Mouse (Mus musculus): ENCODE measurements around the gene Serinc5.
A peak's percentile ranks its signal among the peaks of the same experiment; 100 is the strongest.
"Not testable (repeated sequence)": the region's sequence is repeated elsewhere in the genome, so short reads cannot be mapped to it uniquely, and the experiment has no call there.

The Serinc5 gene

GRCm38 (mm10) chr13:92668214-92668985 lies 57.5 kb downstream of the Serinc5 start:
- DNase-seq (ENCODE audit: low spot score): peak; percentile 37

- no peak for DNase-seq (ENCODE audit: low spot score)
These were observed 60.8 kb downstream of the Serinc5 start for GRCm38 (mm10) chr13:92671727-92672126.

DNA sequence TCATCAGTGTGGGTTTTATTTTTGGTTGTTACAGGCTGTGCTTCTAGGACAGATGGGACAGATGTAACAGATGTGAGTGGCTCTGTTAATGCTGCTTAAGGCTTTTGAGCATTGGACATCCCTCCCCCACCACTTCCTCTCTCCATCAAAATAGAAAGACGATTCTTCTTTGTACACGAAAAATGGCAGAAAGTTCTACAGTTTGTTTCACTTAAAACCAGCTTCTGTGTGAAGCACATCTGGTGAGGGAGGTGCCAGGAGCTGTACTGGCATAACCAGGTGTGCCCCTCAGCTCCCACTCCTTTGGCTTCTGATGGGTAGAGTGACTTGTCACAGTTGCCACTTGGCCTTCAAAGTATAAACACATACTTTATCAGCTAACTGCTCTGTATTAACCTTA lies 63.8 kb downstream of the Serinc5 start:
- DNase-seq (ENCODE audit: low spot score): no peak

DNA sequence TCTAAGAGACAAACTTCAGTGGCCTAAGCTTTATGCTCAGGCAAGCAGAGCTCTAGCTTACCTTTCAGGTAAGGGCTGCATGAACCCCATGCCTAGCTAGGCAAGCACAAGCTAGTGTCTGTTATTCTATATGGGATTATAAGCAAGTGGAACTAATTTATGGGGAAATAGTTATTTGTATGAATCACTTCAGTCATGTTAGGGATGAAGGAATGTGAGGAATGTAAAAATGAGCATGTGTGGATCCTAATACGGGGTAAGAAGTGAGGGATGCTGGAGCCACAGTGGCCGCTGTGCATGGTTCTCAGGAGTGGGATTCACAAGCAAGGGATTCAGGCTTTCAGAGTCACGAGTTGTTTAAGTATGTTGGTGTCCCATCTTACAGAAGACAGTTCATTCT lies 64.4 kb downstream of the Serinc5 start:
- no peak for DNase-seq (ENCODE audit: low spot score)

GRCm38 (mm10) chr13:92675897-92676584 lies 65.2 kb downstream of the Serinc5 start:
- DNase-seq (ENCODE audit: low spot score): no peak

GRCm38 (mm10) chr13:92677656-92678055 lies 66.8 kb downstream of the Serinc5 start:
- no peak for DNase-seq (ENCODE audit: low spot score)

DNA sequence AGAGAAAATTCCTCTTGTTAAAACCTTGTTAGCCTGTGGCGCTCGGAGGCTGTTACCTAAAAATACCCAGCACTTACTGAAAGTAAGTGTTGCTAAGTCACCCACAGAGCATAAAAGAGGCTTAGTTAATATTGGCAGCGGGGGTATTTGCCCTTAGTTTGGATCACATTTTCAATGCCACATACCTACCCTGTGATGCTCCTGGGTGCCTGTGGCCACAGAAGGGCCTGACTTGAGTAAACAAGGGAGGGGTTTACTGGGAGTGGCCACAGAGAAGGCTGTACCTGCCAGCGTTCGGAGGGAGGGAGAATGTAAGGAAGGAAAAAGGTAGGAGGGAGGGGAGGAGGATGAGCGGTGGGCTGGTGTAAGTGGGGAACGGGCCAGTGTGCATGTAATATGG lies 68.8 kb downstream of the Serinc5 start:
- DNase-seq (ENCODE audit: low spot score): no peak

DNA sequence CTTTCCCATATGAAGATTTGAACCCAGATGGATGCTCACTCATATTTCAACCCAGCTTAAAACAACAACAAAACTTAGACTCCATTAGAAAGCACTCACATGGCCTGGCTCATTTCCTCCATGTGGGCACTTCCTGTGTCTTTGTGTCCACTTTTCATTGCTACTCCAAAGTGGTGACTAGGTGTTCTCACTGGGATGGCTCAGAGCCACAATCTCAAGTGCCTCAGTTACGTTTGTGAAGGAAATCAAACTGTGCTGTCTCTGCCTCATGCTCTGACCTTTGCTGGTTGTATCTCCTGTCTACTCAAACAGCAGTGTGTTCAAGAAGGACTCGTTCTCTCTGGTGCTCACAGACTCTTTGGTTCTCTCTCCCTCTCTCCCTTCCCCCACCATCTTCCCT lies 70.7 kb downstream of the Serinc5 start:
- no peak for DNase-seq (ENCODE audit: low spot score)

- no peak for DNase-seq (ENCODE audit: low spot score)
These were observed 71.9 kb downstream of the Serinc5 start for GRCm38 (mm10) chr13:92682833-92683232.

- no peak for DNase-seq (ENCODE audit: low spot score)
These were observed 72.6 kb downstream of the Serinc5 start for GRCm38 (mm10) chr13:92683464-92683863.

DNA sequence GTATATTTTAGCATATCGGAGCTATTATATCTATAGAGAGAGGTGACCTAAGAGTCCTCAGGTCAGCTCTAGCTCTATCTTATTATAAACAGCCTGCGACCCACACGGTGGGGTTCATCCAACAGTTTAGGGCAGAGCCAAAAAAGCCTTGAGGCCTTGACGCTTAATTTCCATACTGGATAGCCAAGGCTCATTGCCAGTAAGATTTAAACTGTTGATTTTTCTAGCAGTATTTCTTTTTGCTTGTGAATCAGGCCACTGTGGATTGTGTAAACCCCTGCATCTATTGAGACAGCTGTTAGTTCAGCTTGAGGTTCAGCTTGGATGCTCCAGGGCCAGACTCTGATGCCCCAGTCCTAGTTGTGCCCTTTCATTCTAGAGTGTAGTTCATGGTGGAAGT lies 73.4 kb downstream of the Serinc5 start:
- DNase-seq (ENCODE audit: low spot score): no peak

- no peak for DNase-seq (ENCODE audit: low spot score)
These were observed 74.4 kb downstream of the Serinc5 start for GRCm38 (mm10) chr13:92685273-92685672.

DNA sequence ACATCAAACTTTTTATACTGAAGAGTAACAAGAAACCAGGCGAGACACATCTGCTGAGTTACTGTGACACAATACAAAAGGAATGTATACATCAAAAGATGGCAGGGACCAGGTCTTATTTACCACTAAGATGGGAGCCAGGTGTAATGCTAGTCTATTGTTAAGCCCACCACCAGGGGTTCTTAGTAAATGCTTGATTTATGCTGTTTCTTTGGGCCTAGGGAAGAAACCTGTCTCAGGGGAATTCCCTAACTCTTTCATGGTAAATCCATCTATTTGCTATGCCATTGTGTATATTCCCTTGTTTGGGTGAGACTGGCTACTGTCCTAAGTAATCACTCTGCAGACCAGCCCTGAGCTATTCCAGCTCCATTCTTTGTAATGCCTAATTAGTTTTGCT lies 76.3 kb downstream of the Serinc5 start:
- DNase-seq (ENCODE audit: low spot score): not testable (repeated sequence)

- DNase-seq (ENCODE audit: low spot score): no peak
These were observed 78.2 kb downstream of the Serinc5 start for GRCm38 (mm10) chr13:92689061-92689460.

DNA sequence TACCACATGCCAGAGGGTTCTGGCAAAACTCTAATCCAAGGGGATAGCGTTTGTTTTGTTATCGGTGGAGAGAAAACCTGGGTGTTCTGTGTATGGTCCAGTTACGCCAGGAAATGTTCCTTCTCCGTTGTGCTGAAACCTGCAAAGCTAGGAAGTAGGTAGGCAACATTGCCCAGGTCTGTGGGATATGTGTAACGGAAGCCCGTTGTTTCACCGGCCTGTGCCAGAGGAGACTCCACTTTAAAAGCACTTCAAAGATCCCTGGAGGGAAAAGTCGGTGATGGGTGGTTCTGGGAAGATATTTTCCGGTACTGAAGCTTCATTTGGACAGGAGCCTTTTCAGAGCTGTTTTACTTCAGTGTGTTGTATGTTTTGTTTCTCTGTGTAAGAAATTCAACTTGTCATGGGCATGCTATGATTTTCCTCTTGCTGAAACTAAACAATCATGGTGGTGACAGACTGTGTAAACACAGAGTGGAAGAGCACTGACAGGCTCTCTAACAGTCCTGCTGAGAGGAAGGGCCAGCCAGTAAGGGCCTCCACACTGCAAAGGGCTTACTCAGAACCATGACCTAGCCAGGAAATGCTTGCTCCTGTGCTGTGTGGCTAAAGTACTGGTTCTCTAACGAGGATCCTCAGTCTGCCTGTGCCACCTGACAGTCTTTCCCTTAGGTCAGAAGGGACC lies 83.1 kb downstream of the Serinc5 start:
- no peak for DNase-seq (ENCODE audit: low spot score)

DNA sequence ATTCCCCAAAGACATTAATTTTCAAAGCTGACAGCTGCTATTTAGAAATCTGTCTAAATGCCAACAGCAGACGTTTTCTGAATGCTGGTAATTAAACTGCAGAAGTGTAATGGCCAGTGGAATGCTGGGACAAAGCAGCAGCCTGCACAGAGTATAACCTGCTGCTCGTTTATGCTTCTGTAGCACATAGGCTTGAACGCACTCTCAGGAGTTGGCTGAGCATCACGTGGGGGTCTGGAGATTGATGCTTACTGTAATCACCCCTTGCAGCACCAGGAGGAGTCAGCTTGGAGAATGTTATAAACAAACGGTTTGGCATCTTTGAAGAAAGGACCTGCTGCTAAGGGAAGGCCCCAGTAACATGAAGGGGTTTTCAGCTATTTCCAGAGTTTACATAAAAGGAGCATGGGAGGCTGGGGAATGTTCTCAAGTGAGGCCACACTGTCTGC lies 85.6 kb downstream of the Serinc5 start:
- DNase-seq (ENCODE audit: low spot score): no peak

DNA sequence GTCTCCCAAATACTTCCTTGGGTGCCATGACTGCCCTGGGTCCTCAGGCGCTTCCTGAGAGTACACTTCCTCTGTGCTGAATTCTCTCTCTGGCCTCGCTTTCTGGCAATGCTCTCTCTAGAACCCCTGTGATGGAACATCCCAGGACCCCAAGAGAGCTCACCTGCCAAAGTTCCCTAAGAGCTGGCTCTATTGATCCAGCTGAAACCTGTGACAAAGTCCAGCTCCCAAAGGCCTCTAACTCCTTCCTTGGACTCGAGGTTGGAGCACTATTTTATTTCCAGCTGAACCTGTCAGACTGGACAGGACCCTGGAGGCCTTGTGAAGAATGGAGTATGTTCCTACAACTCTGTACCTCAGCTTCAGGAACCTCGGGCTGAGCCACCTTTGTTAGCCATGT lies 86.2 kb downstream of the Serinc5 start:
- DNase-seq (ENCODE audit: low spot score): no peak

DNA sequence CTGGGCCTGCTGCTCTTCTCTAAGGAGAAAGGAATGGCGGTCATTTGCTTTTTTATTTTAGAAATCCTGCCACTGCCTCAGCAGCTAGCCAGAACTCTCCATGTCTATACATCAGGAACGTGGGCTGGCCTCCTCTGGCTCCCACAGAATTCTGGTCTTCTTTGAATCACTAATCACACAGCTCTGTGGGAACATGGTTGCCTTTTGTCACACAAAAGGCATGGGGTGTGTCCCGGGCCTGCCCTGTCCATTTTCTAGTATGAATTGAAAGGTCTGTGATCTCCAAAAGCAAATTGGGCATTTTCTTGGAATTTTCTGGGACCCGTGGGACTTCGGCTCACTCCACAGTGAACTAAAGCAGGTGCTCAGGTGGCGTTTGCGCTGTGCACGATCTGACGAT lies 87.9 kb downstream of the Serinc5 start:
- DNase-seq (ENCODE audit: low spot score): no peak

GRCm38 (mm10) chr13:92699395-92699794 lies 88.5 kb downstream of the Serinc5 start:
- DNase-seq (ENCODE audit: low spot score): no peak

GRCm38 (mm10) chr13:92702035-92702434 lies 91.1 kb downstream of the Serinc5 start:
- no peak for DNase-seq (ENCODE audit: low spot score)

DNA sequence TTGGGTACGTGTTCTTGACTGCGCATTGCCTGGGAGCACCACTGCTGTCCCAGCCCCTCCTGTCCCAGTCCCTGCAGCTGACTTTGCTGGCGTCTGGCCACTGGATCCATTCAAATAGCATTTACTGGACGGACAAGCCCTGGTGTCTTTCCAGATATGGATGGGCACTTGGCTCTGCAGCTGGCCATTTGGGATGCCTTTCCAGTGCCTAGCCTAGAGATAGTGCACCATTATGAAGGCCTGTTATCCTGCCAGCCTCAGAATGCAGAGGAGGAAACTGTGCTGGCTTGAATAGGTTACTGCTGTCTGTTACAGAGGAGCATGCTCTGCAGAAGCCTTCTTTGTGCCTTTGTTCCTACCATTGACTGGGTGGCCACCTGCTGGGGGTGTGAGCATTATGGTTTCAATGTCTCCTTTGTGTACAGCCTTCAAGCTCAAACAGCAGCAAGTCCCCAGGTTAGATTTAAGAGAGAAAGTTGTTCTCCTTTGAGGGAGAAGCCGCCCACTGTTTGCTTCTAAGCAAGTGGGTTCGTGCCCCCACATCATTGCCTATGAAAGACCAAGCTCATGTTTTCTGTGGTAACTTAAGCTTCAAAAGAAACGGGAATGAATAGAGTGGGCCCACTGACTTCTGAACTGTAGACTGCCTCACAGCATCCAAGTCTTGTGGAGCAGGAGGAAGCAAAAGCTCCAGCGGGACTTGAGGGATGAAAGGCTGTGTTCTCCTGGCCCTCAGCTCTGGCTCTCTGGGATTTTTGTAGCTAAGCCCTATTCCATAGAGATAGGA lies 92.5 kb downstream of the Serinc5 start:
- peak; percentile 81 for DNase-seq (ENCODE audit: low spot score)

DNA sequence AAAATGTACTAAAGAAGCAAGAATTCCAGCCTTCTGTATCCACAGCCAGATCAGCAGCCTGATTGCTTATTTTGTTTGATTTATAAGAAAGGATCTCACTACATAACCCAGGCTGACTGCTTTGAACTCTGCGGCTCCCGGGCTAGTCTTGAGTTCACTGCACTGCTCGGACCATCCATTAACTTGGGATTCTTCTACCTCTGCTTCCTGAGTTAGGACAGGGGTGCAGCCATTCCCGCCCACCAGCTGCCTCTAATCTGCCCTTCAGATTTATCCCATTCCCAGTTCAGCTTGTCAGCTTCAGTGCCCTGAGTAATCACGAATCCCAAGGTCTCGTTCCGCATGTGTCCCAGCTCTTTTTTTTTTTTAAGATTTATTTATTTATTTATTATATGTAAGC lies 93.3 kb downstream of the Serinc5 start:
- DNase-seq (ENCODE audit: low spot score): no peak
